Mouse (Mus musculus) left cerebral cortex, postnatal 14 days (tissue): ENCODE results near the gene Daxx. TPM values are rescaled to one million over a fixed set of nuclear protein-coding genes. Genes with fewer than 3 reads are reported as not detected.

ENCODE experiments used
- DNase-seq, 2 experiments: peaks; one replicate each; pipeline ENCODE4 v3.0.0; 2021 to 2022; ENCODE audit warnings: low spot score in 2 of 2, mixed read lengths in 1 of 2
- intact Hi-C: fragments of 180-260 bp; cut with DNase I; formaldehyde crosslinking; loops from one replicate; pipeline ENCODE4 v1.15.1; 2025
- total RNA-seq, 2 experiments: library from RNA; stranded (reverse); gene quantifications; 2 replicates each; pipeline ENCODE4 v1.2.3; 2021

Daxx gene
- total RNA-seq, 2 experiments from 2014 or later: 25.4 to 29.3 TPM

DNA sequence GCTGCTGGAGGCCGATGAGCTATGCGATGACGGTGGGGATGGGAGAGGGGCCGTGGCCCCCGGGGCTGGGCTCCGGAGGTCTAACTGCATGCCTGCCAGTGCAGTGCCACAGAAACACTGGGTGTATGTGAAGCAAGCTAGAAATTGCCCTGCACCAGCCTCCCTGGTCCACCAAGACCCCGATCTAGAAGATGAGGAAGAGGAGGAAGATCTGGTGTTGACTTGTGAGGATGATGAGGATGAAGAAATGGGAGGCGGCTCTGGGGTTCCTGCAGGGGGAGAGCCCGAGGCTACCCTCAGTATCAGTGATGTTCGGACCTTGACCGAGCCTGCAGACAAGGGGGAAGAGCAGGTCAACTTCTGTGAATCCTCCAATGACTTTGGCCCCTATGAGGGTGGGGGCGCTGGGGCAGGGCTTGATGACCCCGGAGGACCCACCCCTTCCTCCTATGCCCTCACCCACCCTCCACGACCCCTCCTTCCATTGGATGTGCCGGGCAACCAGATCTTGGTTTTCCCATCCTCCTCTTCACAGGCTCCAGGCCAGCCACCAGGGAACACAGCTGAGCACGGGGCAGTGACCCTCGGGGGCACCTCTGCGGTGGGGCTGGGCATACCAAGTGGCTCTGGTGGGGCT, 8.6 kb downstream of the Daxx start:
- peak in 1 of 2 experiments; percentile 3 for DNase-seq
- intact Hi-C loops: no loop called here

GRCm38 (mm10) chr17:33918293-33919203, 9.3 kb downstream of the Daxx start:
- intact Hi-C loops: no loop called here
- peak in 1 of 2 experiments; percentile 7 for DNase-seq

- intact Hi-C loops: no loop called here
- peak in 1 of 2 experiments; percentile 46 for DNase-seq
Observed at GRCm38 (mm10) chr17:33919351-33920281, 10.4 kb downstream of the Daxx start.

DNA sequence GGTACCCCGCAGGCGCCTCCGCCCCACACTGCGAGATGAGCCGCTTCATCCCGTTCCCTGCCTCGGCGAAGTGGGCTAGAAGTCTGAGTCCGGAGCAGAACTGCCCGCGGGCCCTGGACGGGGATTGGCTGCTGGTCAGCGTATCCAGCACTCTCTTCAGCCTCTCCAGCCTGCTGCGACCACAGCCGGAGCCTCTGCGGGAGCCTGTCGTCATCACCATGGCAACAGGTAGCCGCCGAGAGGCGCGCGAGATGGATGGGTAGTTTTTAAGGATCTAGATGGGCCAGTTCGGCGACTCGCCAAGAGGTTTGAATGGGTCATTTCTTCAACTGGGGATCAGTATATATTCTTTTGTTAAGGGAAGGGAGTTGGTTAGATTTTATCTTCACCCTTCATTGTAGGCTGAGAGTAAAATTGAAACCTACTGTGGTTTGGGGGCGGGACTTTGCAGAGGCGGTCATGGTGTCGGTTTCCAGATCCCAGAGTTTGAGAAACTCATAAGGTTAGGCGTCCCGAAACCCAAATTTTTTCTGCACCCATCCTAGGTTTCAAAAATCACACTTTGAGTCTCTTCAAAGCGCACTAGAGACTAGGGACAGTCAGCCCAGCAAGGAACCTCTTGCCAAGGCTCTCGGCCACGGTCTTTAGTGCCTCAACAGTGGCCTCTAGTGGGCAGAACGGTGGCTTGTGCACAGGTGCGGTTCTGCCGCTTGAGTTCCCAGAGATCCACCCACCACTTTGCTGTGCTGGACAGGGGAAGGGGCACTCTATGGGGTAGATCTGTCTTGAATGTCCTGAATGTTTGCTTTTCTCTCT, 11.3 kb downstream of the Daxx start:
- intact Hi-C loops: no loop called here
- DNase-seq: peak; percentile 80 to 83

- intact Hi-C loops: no loop called here
- no peak for DNase-seq
Observed at GRCm38 (mm10) chr17:33921361-33921760, 12.1 kb downstream of the Daxx start.

GRCm38 (mm10) chr17:33924577-33925283, 15.5 kb downstream of the Daxx start:
- intact Hi-C loops: no loop called here
- peak in 1 of 2 experiments; percentile 78 for DNase-seq

GRCm38 (mm10) chr17:33925406-33926116, 16.3 kb downstream of the Daxx start:
- intact Hi-C loops: no loop called here
- DNase-seq: no peak

- no peak for DNase-seq
- intact Hi-C loops: no loop called here
Observed at GRCm38 (mm10) chr17:33926207-33926932, 17.2 kb downstream of the Daxx start.

- no peak for DNase-seq
- intact Hi-C loops: no loop called here
Observed at GRCm38 (mm10) chr17:33928251-33928947, 19.2 kb downstream of the Daxx start.

- intact Hi-C loops: no loop called here
- DNase-seq: peak; percentile 95 to 96
Observed at GRCm38 (mm10) chr17:33929371-33930279, 20.4 kb downstream of the Daxx start, which contains the start of gene Rgl2. Gene Rgl2, plus strand, starts transcription at chr17:33929543.

DNA sequence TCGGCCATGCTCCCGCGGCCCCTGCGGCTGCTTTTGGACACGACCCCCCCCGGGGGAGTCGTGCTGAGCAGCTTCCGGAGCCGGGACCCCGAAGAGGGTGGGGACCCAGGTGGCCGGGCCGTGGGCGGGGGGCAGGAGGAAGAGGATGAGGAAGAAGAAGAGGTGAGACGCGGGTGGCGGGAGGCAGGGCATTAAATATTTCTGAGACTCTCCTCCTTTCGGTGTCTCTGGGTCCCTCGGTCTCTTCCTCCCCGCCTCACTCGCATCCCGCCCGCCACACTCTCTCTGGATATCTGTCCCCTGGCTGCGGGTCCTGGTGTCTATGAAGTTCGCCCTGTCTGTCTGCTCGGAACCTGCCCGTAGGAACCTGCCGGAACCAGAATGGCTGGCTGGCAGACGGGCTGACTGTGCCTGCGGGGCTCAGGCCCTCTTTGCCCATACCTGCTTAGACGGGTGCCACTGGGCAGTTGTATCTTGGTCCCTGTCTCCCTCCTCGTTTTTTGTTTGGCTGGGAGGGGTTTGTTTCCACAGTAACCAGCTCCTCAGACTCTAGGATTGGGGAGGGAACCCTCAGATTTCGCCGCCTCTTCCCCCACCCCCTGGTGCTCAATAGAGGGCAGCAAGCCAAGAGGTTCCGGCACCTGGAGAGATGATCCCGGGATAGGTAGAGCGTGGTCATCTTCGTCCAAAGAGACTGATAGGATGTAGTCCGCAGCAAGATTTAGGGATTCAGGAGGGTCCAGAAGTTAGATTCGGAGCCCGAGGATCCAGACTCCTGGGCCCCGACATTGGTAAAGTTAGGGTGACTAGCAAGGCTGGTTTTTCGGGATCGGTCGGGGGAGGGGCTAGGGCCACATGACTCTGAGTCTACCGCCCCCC, 21.3 kb downstream of the Daxx start:
- intact Hi-C loops: no loop called here
- DNase-seq: peak; percentile 54 to 65

DNA sequence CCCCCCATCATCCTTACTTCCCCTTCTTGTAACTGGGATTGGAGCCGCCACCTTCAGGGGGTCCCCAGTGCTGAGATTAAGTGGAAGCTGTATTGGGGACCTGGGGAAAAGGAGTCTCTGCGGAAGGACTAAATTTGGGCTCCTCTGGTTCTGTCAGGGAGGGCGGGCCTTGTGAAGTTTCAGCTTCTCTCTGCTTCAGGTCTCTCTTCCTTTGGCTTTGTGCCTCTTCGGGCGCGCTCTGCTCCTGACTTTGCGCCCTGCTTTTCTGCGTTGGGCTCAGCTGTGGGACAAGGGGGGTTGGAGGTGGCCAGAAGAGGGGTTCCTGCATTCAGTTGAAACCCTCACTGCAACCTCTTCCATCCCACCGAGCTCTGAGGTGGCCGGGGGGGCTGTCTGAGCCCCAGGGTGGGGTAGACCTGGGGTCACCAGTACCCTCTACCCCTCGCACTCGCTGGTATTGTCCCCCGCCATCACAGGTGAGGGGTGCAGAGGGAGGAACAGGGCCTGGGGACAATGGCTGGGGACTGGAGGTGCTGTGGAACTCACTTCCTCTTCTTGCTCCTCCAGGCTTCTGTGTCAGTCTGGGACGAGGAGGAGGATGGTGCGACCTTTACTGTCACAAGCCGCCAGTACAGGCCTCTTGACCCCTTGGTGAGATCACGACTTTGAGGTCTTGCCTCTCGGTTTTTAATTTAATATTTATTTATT, 22.1 kb downstream of the Daxx start:
- DNase-seq: no peak
- intact Hi-C loops: no loop called here

- intact Hi-C loops: no loop called here
- DNase-seq: no peak
Observed at GRCm38 (mm10) chr17:33931947-33932346, 22.7 kb downstream of the Daxx start.

DNA sequence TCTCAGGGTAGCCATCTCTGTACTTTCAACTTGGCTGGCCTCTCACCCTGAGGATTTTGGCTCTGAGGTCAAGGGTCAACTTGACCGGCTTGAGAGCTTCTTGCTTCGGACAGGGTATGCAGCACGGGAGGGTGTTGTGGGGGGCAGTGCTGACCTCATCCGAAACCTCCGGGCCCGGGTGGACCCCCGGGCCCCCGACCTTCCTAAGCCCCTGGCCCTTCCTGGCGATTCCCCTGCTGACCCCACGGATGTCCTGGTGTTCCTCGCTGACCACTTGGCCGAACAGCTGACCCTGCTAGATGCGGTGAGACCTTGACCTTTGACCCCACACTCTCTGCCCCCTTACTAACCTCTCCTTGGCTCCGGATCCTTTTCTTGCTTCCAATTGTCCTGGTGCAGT, 23.2 kb downstream of the Daxx start:
- intact Hi-C loops: no loop called here
- DNase-seq: no peak
